Mouse (Mus musculus): ENCODE data around the gene Pon1. TPM values are rescaled to one million over a fixed set of nuclear protein-coding genes. Genes with fewer than 3 reads are reported as not detected.

Pon1 gene
- polyA plus RNA-seq, 1 experiment from 2014 or later, result not detected

GRCm38 (mm10) chr6:5151171-5151570 lies 42.6 kb downstream of the Pon1 start:
- Histone ChIP-seq H3K4me1 (no peaks in the 10 kb centered on the region; the same call in 1 of the 2 replicates), H3K4me3 (no peak overlapping the region), H3K9me3 (no peaks in the 10 kb centered on the region), H3K9ac (no peak overlapping the region), H3K27me3 (replicated peaks) (no peaks in the 10 kb centered on the region), H3K27ac (no peak overlapping the region), H3K4me2 (replicated peaks) (no peak overlapping the region), H3K36me3 (no peaks in the 10 kb centered on the region)
- ATAC-seq (ENCODE audit: low FRiP score, low read depth), result 0 out of 2 replicates have a peak, but pooled peaks have one; percentile 29
- 49% methylated on average over 4 of the region's 4 CpGs for WGBS

- Histone ChIP-seq H3K36me3 (no peaks in the 10 kb centered on the region), H3K9ac (no peak overlapping the region), H3K9me3 (no peaks in the 10 kb centered on the region), H3K4me2 (replicated peaks) (no peak overlapping the region), H3K27ac (no peak overlapping the region), H3K4me3 (no peak overlapping the region), H3K27me3 (replicated peaks) (no peaks in the 10 kb centered on the region), H3K4me1 (no peaks in the 10 kb centered on the region; the same call in 1 of the 2 replicates)
- 84% methylated on average over 2 of the region's 2 CpGs for WGBS
- no peak for ATAC-seq (ENCODE audit: low FRiP score, low read depth)
These were observed 43.8 kb downstream of the Pon1 start for GRCm38 (mm10) chr6:5149941-5150340.

- Histone ChIP-seq H3K9ac (no peak overlapping the region), H3K27me3 (replicated peaks) (no peaks in the 10 kb centered on the region), H3K27ac (no peak overlapping the region), H3K4me3 (no peak overlapping the region), H3K36me3 (no peaks in the 10 kb centered on the region), H3K4me1 (no peaks in the 10 kb centered on the region; the same call in 1 of the 2 replicates), H3K4me2 (replicated peaks) (no peak overlapping the region), H3K9me3 (no peaks in the 10 kb centered on the region)
- ATAC-seq (ENCODE audit: low FRiP score, low read depth), result no peak
- 88% methylated on average over 13 of the region's 13 CpGs for WGBS
These were observed 46.1 kb downstream of the Pon1 start for GRCm38 (mm10) chr6:5147488-5148142.

- no peak overlapping the region for H3K4me2 ChIP-seq (replicated peaks)
- H3K9ac ChIP-seq, result no peak overlapping the region
- H3K27me3 ChIP-seq (replicated peaks), result no peaks in the 10 kb centered on the region
- no peaks in the 10 kb centered on the region for H3K4me1 ChIP-seq
- H3K36me3 ChIP-seq, result no peaks in the 10 kb centered on the region; the same call in 1 of the 2 replicates
- no peak overlapping the region for H3K4me3 ChIP-seq
- H3K9me3 ChIP-seq, result no peaks in the 10 kb centered on the region
- WGBS, result 70% methylated on average over 9 of the region's 9 CpGs
- ATAC-seq (ENCODE audit: low FRiP score, low read depth), result no peak
- no peak overlapping the region for H3K27ac ChIP-seq
These were observed 54.1 kb downstream of the Pon1 start for GRCm38 (mm10) chr6:5139666-5140065.

- 89% methylated on average over 12 of the region's 12 CpGs for whole genome bisulfite sequencing
- no peaks in the 10 kb centered on the region for H3K4me1 ChIP-seq
These were observed 54.7 kb downstream of the Pon1 start for GRCm38 (mm10) chr6:5138875-5139631.

GRCm38 (mm10) chr6:5136046-5136445 lies 57.7 kb downstream of the Pon1 start:
- Histone ChIP-seq H3K27me3 (replicated peaks) (no peaks in the 10 kb centered on the region), H3K4me3 (no peak overlapping the region), H3K9ac (no peak overlapping the region), H3K27ac (no peak overlapping the region), H3K36me3 (no peaks in the 10 kb centered on the region; the same call in 1 of the 2 replicates), H3K9me3 (no peaks in the 10 kb centered on the region), H3K4me2 (replicated peaks) (no peak overlapping the region), H3K4me1 (no peaks in the 10 kb centered on the region)
- ATAC-seq (ENCODE audit: low FRiP score, low read depth), result no peak
- 84% methylated on average over 6 of the region's 6 CpGs for WGBS

More at GRCm38 (mm10) chr6:5138875-5139631, 54.7 kb downstream of the Pon1 start:
- Histone ChIP-seq H3K27me3 (replicated peaks) (no peaks in the 10 kb centered on the region), H3K27ac (no peak overlapping the region), H3K9me3 (no peaks in the 10 kb centered on the region), H3K4me3 (no peak overlapping the region), H3K9ac (no peak overlapping the region), H3K36me3 (no peaks in the 10 kb centered on the region; the same call in 1 of the 2 replicates), H3K4me2 (replicated peaks) (no peak overlapping the region)
- ATAC-seq (ENCODE audit: low FRiP score, low read depth), result no peak

- Histone ChIP-seq H3K9me3 (no peaks in the 10 kb centered on the region), H3K27me3 (replicated peaks) (no peaks in the 10 kb centered on the region), H3K4me1 (no peaks in the 10 kb centered on the region), H3K4me2 (replicated peaks) (no peak overlapping the region), H3K27ac (no peak overlapping the region), H3K4me3 (no peak overlapping the region), H3K36me3 (no peaks in the 10 kb centered on the region; the same call in 1 of the 2 replicates), H3K9ac (no peak overlapping the region)
- 89% methylated on average over 6 of the region's 6 CpGs for WGBS
- no peak for ATAC-seq (ENCODE audit: low FRiP score, low read depth)
These were observed 58.8 kb downstream of the Pon1 start for GRCm38 (mm10) chr6:5134986-5135385.

GRCm38 (mm10) chr6:5129364-5130093 lies 64.2 kb downstream of the Pon1 start:
- H3K27me3 ChIP-seq (replicated peaks), result no peaks in the 10 kb centered on the region
- WGBS, result 71% methylated on average over 14 of the region's 14 CpGs
- no peak overlapping the region for H3K9ac ChIP-seq
- no peak overlapping the region for H3K4me2 ChIP-seq (replicated peaks)
- H3K27ac ChIP-seq, result no peak overlapping the region
- H3K4me3 ChIP-seq, result no peak overlapping the region
- peak; percentile 37 for ATAC-seq (ENCODE audit: low FRiP score, low read depth)
- H3K4me1 ChIP-seq, result 0 out of 2 replicates have a peak, but pooled peaks cover 3% of the 10 kb centered on the region
- no peaks in the 10 kb centered on the region for H3K36me3 ChIP-seq
- H3K9me3 ChIP-seq, result no peaks in the 10 kb centered on the region

- H3K27ac ChIP-seq, result no peak overlapping the region
- H3K27me3 ChIP-seq (replicated peaks), result no peaks in the 10 kb centered on the region
- no peak for ATAC-seq (ENCODE audit: low FRiP score, low read depth)
- H3K9me3 ChIP-seq, result no peaks in the 10 kb centered on the region
- no peaks in the 10 kb centered on the region for H3K4me1 ChIP-seq
- 35% methylated on average over 3 of the region's 3 CpGs for WGBS
- H3K4me3 ChIP-seq, result no peak overlapping the region
- H3K36me3 ChIP-seq, result no peaks in the 10 kb centered on the region; the same call in 1 of the 2 replicates
- no peak overlapping the region for H3K4me2 ChIP-seq (replicated peaks)
- no peak overlapping the region for H3K9ac ChIP-seq
These were observed 73.5 kb downstream of the Pon1 start for GRCm38 (mm10) chr6:5120229-5120628.

GRCm38 (mm10) chr6:5119181-5119910 lies 74.4 kb downstream of the Pon1 start:
- Histone ChIP-seq H3K4me3 (no peak overlapping the region), H3K4me1 (no peaks in the 10 kb centered on the region), H3K27me3 (replicated peaks) (no peaks in the 10 kb centered on the region), H3K9ac (no peak overlapping the region), H3K36me3 (no peaks in the 10 kb centered on the region; the same call in 1 of the 2 replicates), H3K27ac (no peak overlapping the region), H3K9me3 (no peaks in the 10 kb centered on the region), H3K4me2 (replicated peaks) (no peak overlapping the region)
- ATAC-seq (ENCODE audit: low FRiP score, low read depth), result no peak
- 78% methylated on average over 15 of the region's 15 CpGs for WGBS

Data from neural tube, embryonic 12.5 days (tissue).